Mouse (Mus musculus): ENCODE data around the gene Chst11. TPM values are rescaled to one million over a fixed set of nuclear protein-coding genes. Genes with fewer than 3 reads are reported as not detected.

The Chst11 gene
- total and polyA plus RNA-seq, 3 experiments: 3.1 to 10.6 TPM; not detected in 1

GRCm38 (mm10) chr10:83149342-83150178 lies 164.3 kb downstream of the Chst11 start:
- Histone ChIP-seq H3K9ac (ENCODE audit: control insufficient read depth, low read depth, low read length, poor library complexity, severe bottlenecking) (no peak overlapping the region), H3K27ac (ENCODE audit: control insufficient read depth, low read depth, low read length) (no peak overlapping the region), H3K4me3 (ENCODE audit: control insufficient read depth in 1 of 2, insufficient read depth in 1 of 2, low read depth in 2 of 2, low read length in 2 of 2) (no peak overlapping the region), H3K36me3 (ENCODE audit: control insufficient read depth in 1 of 2, insufficient read depth in 2 of 2, low read length in 2 of 2) (peaks cover 0 to 16% of the 10 kb centered on the region in 2 experiments; a peak in 2 of 4 replicates), H3K79me2 (ENCODE audit: control insufficient read depth, insufficient read depth, low read length, poor library complexity) (no peaks in the 10 kb centered on the region), H3K4me1 (ENCODE audit: control insufficient read depth in 1 of 2, insufficient read depth in 2 of 2, low read length in 2 of 2) (peaks cover 23 to 24% of the 10 kb centered on the region in 2 experiments), H3K27me3 (ENCODE audit: control insufficient read depth in 1 of 2, insufficient read depth in 2 of 2, low read length in 2 of 2) (no peaks in the 10 kb centered on the region), H3K9me3 (replicated peaks; ENCODE audit: insufficient read depth, low read length) (no peaks in the 10 kb centered on the region)
- no peak for DNase-seq (ENCODE audit: low read depth, low spot score)
- TF ChIP-seq MYC (IDR thresholded peaks at IDR 0.05; ENCODE audit: low read depth, low read length) (no peak), NELFE (IDR thresholded peaks at IDR 0.05; ENCODE audit: low read depth, low read length) (no peak), TBP (IDR thresholded peaks at IDR 0.05; ENCODE audit: low read depth, low read length) (no peak), ZNF384 (IDR thresholded peaks at IDR 0.05; ENCODE audit: low read depth, low read length) (no peak), TAL1 (IDR thresholded peaks at IDR 0.05; ENCODE audit: low read length) (no peak), SMC3 (IDR thresholded peaks at IDR 0.05; ENCODE audit: low read depth, low read length) (no peak), ELF1 (IDR thresholded peaks at IDR 0.05; ENCODE audit: low read depth, low read length) (no peak), GABPA (IDR thresholded peaks at IDR 0.05; ENCODE audit: low read depth, low read length) (no peak), POLR2AphosphoS2 (IDR thresholded peaks at IDR 0.05; ENCODE audit: low read length) (no peak), MAZ (IDR thresholded peaks at IDR 0.05; ENCODE audit: low read depth, low read length) (no peak), ZKSCAN1 (IDR thresholded peaks at IDR 0.05; ENCODE audit: low read depth, low read length) (no peak), UBTF (IDR thresholded peaks at IDR 0.05; ENCODE audit: borderline replicate concordance, insufficient read depth, low read depth, low read length) (no peak), NRF1 (IDR thresholded peaks at IDR 0.05; ENCODE audit: insufficient read depth, low read depth, low read length, poor library complexity, severe bottlenecking) (no peak), RCOR1 (IDR thresholded peaks at IDR 0.05; ENCODE audit: low read depth, low read length) (no peak), USF1 (IDR thresholded peaks at IDR 0.05; ENCODE audit: low read depth, low read length) (no peak), CTCF (IDR thresholded peaks at IDR 0.05 in 2 of 3, conservative IDR thresholded peaks at IDR 0.05 in 1 of 3; ENCODE audit: control insufficient read depth in 1 of 3, insufficient read depth in 1 of 3, low read depth in 2 of 3, low read length in 3 of 3, poor library complexity in 1 of 3, severe bottlenecking in 1 of 3) (no peak), CHD1 (IDR thresholded peaks at IDR 0.05; ENCODE audit: low read depth, low read length) (no peak), MXI1 (IDR thresholded peaks at IDR 0.05; ENCODE audit: low read depth, low read length) (no peak), JUND (IDR thresholded peaks at IDR 0.05; ENCODE audit: low read depth, low read length) (no peak), MAX (IDR thresholded peaks at IDR 0.05; ENCODE audit: low read length) (no peak)

GRCm38 (mm10) chr10:83150587-83150986 lies 165.3 kb downstream of the Chst11 start:
- no peak for TF ChIP-seq USF1 (IDR thresholded peaks at IDR 0.05; ENCODE audit: low read depth, low read length)
- no peak for TF ChIP-seq ZMIZ1 (IDR thresholded peaks at IDR 0.05; ENCODE audit: low read depth, low read length)
- no peak for TF ChIP-seq MEF2A (IDR thresholded peaks at IDR 0.05; ENCODE audit: extremely low read depth, insufficient replicate concordance, low read depth, low read length, poor library complexity, severe bottlenecking)
- TF ChIP-seq E2F4 (IDR thresholded peaks at IDR 0.05; ENCODE audit: borderline replicate concordance, low read depth, low read length): no peak
- TF ChIP-seq EP300 (IDR thresholded peaks at IDR 0.05; ENCODE audit: low read depth in 1 of 2, low read length in 2 of 2): no peak
- TF ChIP-seq POLR2AphosphoS5 (IDR thresholded peaks at IDR 0.05; ENCODE audit: borderline replicate concordance, low read depth, low read length): no peak
- Histone ChIP-seq H3K79me2 (ENCODE audit: control insufficient read depth, insufficient read depth, low read length, poor library complexity) (no peaks in the 10 kb centered on the region), H3K4me3 (ENCODE audit: control insufficient read depth in 1 of 2, insufficient read depth in 1 of 2, low read depth in 2 of 2, low read length in 2 of 2) (no peak overlapping the region), H3K27me3 (ENCODE audit: control insufficient read depth in 1 of 2, insufficient read depth in 2 of 2, low read length in 2 of 2) (no peaks in the 10 kb centered on the region), H3K27ac (ENCODE audit: control insufficient read depth, low read depth, low read length) (no peak overlapping the region), H3K9ac (ENCODE audit: control insufficient read depth, low read depth, low read length, poor library complexity, severe bottlenecking) (no peak overlapping the region), H3K9me3 (replicated peaks; ENCODE audit: insufficient read depth, low read length) (no peaks in the 10 kb centered on the region), H3K36me3 (ENCODE audit: control insufficient read depth in 1 of 2, insufficient read depth in 2 of 2, low read length in 2 of 2) (peaks cover 0 to 16% of the 10 kb centered on the region in 2 experiments; a peak in 2 of 4 replicates), H3K4me1 (ENCODE audit: control insufficient read depth in 1 of 2, insufficient read depth in 2 of 2, low read length in 2 of 2) (peaks cover 23 to 24% of the 10 kb centered on the region in 2 experiments)
- DNase-seq (ENCODE audit: low read depth, low spot score): no peak
